Mouse (Mus musculus): Measurements from ENCODE around the gene Fbxl13.

The Fbxl13 gene

DNA sequence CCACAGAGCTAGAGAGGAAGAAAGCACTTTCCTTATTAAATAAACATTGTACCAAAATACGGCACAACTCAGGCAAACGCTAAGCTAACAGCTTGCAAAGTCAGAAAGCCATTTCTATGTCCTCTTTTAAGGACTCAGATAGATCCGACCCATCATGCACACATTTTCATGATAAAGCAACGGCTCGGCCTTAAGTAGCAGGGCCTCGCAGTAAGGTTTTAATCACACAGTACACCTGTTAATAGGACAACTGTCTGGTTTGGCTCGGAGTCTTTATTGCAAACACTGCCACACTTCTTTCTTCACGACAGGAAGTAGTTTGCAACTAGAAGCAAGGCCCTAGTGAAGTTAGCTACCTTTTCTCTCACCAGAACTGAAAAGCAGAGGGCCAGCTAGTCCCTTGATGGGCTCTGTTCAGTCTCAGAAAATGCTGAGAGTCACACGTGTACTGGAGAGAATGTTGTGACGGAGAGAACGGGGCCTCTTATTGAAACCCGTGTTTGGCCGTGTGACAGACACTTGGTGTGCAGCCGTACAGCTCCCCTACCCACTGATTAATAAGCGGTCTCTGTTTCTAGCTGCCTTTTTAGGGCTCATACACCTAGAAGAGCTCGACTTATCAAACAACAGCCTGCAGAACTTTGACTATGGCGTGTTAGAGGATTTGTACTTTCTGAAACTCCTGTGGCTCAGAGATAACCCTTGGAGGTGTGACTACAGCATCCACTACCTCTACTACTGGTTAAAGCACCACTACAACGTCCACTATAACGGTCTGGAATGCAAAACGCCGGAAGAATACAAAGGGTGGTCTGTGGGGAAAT, 70.8 kb downstream of the Fbxl13 start:
- no peak for DNase-seq (ENCODE audit: low read depth, low spot score)

DNA sequence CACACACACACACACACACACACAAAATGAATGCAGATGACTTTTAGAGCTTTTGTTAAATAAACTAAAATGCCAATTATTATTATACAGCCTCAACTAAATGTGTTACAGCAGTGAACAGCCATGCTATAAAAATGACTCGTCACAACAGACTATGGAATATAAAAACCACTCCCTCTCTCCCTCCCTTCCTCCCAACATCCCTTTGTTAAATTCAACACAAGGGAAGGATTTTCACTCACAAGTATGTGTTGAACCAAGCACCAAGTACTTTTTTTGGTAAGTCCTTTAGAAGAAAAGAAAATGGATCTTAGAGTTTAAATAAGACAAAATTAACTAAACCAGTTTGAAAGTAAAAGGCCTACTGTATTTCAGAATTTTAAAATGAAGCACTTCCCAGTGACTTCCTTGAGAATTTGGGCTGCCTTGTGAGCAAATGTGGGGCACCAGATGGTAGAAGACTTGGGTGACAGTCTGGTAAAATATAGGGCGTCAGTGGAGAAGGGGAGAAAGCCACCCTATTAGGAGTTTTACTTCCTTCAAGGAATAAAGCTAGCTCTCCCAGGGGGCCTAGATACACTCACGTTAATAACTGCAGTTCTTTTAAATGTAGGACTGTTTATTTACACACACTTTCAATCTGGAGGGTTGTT, 72.5 kb downstream of the Fbxl13 start:
- DNase-seq (ENCODE audit: low read depth, low spot score) = no peak

- no peak for DNase-seq (ENCODE audit: low read depth, low spot score)
Observed at GRCm38 (mm10) chr5:21567784-21568183, 77.7 kb downstream of the Fbxl13 start.

DNA sequence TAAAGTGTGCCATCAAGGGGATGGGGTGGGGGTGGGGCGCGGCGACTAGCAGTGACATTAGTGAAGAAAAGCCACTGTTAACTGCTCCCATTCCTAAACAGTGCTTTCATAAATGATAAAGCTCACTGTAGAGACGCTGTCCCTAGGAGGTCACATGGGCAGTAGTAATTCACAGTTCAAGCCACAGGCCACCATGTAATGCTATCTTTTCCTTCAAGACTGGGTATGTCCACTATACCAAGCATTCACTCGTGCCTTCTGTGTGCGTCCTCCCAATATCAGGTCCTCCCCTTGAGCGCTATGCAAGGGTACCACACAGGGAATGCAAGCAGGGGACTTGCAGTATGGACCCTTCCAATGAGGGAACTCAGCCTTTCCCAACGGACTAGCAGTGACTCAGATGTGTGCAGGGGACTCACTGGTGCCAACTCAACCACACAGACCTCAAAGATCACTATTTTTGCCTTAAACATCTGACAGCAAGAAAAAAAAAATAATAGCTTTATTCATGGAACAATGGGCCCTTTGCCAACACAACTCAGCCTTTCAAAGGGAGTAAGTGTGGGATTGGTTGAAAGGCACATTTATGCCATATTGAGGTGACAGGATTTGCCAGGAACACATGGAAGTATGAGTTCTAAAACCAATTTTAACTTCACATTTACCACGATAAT, 79.9 kb downstream of the Fbxl13 start:
- no peak for DNase-seq (ENCODE audit: low read depth, low spot score)

DNA sequence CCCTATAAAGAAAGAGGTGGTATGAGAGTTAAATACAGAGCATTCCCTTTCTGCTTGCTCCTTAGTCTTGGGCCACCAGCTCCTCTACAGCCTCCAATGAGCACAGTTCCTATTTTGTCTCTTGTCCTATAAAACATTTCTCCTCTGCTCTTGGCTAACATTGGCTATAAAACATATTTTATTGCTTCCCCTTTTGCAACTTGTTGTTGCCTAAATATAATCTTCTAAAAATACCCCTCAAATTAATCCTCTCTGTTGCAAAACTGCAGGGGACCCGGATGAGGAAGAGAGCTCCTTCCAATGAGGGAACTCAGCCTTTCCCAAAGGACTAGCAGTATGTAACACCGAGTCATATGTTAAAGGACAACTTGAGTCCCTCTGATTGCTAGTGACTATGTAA, 81.5 kb downstream of the Fbxl13 start:
- no peak for DNase-seq (ENCODE audit: low read depth, low spot score)

GRCm38 (mm10) chr5:21556502-21556901, 88.9 kb downstream of the Fbxl13 start:
- DNase-seq (ENCODE audit: low read depth, low spot score) = no peak

GRCm38 (mm10) chr5:21554732-21555131, 90.7 kb downstream of the Fbxl13 start:
- no peak for DNase-seq (ENCODE audit: low read depth, low spot score)

GRCm38 (mm10) chr5:21553685-21554084, 91.7 kb downstream of the Fbxl13 start:
- no peak for DNase-seq (ENCODE audit: low read depth, low spot score)

DNA sequence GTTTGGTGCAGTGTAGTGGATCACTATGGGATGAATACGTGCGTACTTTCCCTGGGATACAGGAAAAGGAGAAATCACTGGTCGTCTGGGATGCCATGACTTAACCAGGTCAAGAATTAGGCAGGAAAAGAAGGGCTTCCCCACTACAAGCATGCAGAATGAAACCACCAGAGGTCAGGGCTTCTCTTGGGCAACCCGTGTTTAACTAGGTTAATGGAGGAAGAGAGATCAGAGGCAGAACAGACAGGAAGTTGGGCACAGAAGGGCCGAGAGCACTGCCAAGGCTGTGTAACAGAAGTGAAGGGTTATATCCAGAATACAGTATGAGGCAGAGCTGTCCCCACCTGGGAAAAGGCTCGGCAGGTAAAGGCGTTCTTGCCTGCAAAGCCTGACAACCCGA, 98.4 kb downstream of the Fbxl13 start:
- no peak for DNase-seq (ENCODE audit: low read depth, low spot score)

DNA sequence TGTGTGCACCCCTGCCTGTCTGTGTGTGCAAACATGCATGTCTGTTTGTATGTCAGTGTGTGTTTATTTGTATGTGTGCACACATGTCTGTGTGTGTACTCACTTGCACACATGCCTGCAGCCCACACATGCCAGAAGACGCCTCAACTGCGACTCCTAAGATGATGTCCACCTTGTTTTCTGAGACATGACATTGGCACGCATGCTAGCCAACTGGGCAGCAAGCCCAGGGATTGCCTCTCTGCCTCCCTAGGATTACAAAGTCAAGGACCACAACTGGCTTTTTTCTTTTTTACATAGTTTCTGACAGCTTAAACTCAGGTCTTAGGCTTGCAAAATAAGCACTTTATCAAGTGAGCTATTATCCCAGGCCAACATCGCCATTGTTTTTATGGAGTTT, 99.6 kb downstream of the Fbxl13 start:
- no peak for DNase-seq (ENCODE audit: low read depth, low spot score)

GRCm38 (mm10) chr5:21545227-21545626, 100.2 kb downstream of the Fbxl13 start:
- DNase-seq (ENCODE audit: low read depth, low spot score) = no peak

DNA sequence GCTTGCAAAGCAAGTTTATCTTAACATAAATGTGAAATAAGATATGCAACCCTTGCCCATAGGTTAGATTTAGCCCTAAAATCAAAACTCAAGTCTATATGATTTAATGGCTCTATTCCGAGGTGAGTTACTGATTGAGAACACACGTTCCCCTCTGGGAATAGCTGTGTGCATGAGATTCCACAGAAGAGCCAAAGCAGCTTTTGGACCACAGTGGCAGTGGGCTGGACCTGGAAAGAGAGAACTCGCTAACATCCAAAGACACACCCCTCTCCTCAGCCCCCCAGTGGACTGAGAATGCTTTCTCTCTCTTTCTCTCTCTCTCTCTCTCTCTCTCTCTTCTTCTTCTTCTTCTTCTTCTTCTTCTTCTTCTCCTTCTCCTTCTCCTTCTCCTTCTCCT, 100.6 kb downstream of the Fbxl13 start:
- DNase-seq (ENCODE audit: low read depth, low spot score) = no peak

DNA sequence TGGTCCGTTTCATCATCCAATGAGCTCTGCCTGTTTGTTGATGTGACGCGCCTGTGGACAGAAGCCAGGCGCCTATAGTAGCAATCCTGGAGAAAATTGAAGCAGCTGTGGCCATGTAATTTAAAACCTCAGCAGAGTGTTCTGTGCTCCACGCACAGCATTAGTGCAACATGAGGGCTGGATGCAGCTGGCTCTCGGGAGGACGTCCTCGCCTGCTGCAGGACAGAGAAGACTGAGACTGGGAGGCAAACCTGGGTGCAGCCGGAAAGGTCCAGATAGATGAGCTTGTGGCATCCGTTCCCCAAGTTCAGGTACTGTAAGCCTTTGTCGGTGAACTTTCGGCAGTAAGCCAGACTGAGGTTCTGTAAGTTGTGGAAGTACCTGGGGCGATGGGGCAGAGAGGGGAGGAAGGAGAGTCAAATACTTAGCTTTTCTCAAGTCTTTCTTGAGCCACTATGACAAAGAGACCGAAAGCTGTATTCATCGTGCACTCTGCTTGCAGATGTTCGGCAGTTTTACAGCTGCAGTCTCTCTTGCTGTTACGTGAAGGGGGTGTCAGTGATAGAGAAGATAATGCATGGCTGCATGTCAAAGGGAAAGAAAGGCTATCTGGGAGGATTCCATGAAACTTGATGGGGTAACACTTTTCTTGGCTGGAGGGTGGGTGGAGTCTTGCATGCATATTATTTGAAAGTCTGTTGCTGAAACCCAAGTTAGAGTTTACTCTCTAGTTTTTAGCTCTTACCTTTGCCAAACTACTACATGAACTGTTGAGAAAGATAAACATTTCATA, 101.8 kb downstream of the Fbxl13 start, which contains the start of gene Lrrc17:
TSS of gene Lrrc17 (plus strand) at position 151 of the 793 bp plus-strand sequence.
- DNase-seq (ENCODE audit: low read depth, low spot score) = no peak

DNA sequence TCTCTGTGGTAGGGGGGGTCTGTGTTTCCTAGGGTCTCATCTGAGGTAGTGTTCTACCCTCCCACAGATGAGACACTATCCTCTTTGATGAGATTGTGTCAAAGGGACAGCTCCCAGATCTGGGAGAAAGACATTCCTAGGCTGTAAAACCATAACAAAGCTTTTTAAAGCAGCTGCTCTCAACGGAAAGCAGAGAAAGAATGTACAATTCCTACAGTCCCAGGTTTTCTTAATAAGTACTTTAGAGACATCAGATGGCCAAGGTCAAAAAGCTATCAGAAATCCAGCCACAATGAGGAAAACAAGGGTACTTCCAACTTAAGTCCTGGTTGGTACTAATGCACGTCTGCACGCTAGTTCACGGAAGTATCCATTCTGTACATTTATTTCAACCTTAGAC, 103.2 kb downstream of the Fbxl13 start:
- no peak for DNase-seq (ENCODE audit: low read depth, low spot score)

- DNase-seq (ENCODE audit: low read depth, low spot score) = no peak
Observed at GRCm38 (mm10) chr5:21532921-21533320, 112.5 kb downstream of the Fbxl13 start.

DNA sequence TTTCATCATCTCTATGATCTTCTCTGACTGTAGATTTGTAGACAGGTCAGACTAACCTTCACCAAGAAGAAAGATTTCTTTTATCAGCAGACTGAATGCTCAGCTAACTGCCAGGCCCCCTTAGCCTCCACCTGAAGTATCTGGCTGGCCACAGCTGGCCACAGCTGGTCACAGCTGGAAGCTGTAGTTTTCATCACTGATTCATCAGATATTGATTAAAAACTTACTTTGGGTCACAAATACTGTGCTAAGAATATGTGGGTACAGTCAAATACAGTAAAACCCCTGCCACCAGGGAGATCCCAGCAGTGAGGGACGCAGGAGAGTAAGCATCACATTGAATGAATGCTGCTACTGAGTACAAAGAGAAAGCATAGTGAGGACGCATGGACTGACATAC, 113.3 kb downstream of the Fbxl13 start:
- DNase-seq (ENCODE audit: low read depth, low spot score) = no peak

GRCm38 (mm10) chr5:21529110-21529720, 116.2 kb downstream of the Fbxl13 start:
- DNase-seq (ENCODE audit: low read depth, low spot score) = no peak

- DNase-seq (ENCODE audit: low read depth, low spot score) = no peak
Observed at GRCm38 (mm10) chr5:21528068-21528842, 117.2 kb downstream of the Fbxl13 start.

DNA sequence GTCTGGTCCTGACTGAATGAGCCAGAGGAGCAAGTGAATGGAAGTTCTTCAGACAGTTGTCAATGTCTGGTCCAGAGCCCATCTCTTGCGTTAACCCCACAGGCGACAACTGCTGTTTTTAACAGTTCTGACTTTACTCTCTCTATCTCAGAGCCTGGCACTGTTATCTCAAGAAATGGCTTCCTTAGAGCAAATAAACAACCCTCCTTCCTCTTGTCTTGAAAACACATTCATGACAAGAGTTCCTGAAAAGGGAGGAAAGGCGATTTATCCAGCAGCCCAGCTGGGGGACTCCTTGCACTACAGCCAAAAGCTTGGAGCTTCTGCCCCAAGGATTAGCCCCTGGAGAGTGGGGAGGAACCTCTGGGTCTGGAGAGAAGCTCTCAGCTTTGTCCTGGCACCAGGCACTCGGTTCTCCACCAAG, 117.9 kb downstream of the Fbxl13 start:
- no peak for DNase-seq (ENCODE audit: low read depth, low spot score)

- no peak for DNase-seq (ENCODE audit: low read depth, low spot score)
Observed at GRCm38 (mm10) chr5:21526835-21527485, 118.5 kb downstream of the Fbxl13 start.

Measured in CD4-positive helper T cell, adult 2 months (primary cell).